Mouse (Mus musculus): ENCODE results near the gene Slc2a8.

Gene Slc2a8

GRCm38 (mm10) chr2:32928947-32929829 lies 52.7 kb downstream of the Slc2a8 start:
- DNase-seq (ENCODE audit: low spot score in 2 of 2): no peak

- DNase-seq (ENCODE audit: low spot score in 2 of 2): peak; percentile 77 to 82
Observed at GRCm38 (mm10) chr2:32928235-32928946, 53.5 kb downstream of the Slc2a8 start.

GRCm38 (mm10) chr2:32927624-32928234 lies 54.2 kb downstream of the Slc2a8 start:
- DNase-seq (ENCODE audit: low spot score in 2 of 2): no peak

- no peak for DNase-seq (ENCODE audit: low spot score in 2 of 2)
Observed at GRCm38 (mm10) chr2:32926330-32927075, 55.4 kb downstream of the Slc2a8 start.

- DNase-seq (ENCODE audit: low spot score in 2 of 2): no peak
Observed at GRCm38 (mm10) chr2:32924306-32924844, 57.5 kb downstream of the Slc2a8 start.

GRCm38 (mm10) chr2:32923551-32924250 lies 58.2 kb downstream of the Slc2a8 start:
- no peak for DNase-seq (ENCODE audit: low spot score in 2 of 2)

Data from right cerebral cortex, adult 2 months (tissue).